Mouse (Mus musculus): ENCODE data around the gene Spopl.

- TF ChIP-seq CTCF (IDR thresholded peaks at IDR 0.05; ENCODE audit: low read depth, low read length), result no peak
- peak; percentile 42; the same call in 1 of the 2 replicates for TF ChIP-seq POLR2A (IDR thresholded peaks at IDR 0.05; ENCODE audit: extremely low read depth, insufficient read depth, low read length)
Measured at GRCm38 (mm10) chr2:23571302-23572156, at the start of gene Spopl.

Measured in liver, adult 2 months (tissue).